Mouse (Mus musculus) frontal cortex, adult (tissue): ENCODE data around the gene Grb2.

ENCODE experiments used
- ATAC-seq: cut with Nextera tagmentation; 2 replicates; pipeline ENCODE4 v1.9.2; 2017; ENCODE audit warnings: mild to moderate bottlenecking, moderate library complexity, mixed read lengths; ENCODE audit not compliant: low TSS enrichment

Grb2 gene

DNA sequence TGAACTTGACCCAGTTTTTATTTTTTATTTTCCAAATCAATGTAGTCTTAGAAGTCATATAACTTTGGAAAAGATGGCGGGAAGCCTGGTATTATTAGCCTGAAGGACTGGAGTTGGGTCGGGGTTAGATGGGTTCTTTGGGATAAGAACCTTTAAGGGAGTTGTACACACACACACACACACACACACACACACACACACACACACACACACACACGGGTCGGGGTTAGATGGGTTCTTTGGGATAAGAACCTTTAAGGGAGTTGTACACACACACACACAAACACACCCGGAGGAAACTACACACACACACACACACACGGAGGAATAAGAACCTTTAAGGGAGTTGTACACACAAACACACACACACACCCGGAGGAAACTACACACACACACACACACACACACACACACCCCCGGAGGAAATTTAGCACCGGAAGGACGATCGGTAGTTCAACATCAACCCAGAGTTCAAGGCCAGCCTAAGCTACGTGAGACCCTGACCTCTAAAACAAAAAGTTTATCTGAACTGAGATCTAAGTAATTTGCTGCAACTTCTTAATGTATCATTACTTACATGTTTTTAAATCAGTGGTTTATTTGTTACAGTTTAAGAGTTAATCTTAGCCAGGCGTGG is 79.8 kb downstream of the Grb2 start:
- no peak for ATAC-seq

DNA sequence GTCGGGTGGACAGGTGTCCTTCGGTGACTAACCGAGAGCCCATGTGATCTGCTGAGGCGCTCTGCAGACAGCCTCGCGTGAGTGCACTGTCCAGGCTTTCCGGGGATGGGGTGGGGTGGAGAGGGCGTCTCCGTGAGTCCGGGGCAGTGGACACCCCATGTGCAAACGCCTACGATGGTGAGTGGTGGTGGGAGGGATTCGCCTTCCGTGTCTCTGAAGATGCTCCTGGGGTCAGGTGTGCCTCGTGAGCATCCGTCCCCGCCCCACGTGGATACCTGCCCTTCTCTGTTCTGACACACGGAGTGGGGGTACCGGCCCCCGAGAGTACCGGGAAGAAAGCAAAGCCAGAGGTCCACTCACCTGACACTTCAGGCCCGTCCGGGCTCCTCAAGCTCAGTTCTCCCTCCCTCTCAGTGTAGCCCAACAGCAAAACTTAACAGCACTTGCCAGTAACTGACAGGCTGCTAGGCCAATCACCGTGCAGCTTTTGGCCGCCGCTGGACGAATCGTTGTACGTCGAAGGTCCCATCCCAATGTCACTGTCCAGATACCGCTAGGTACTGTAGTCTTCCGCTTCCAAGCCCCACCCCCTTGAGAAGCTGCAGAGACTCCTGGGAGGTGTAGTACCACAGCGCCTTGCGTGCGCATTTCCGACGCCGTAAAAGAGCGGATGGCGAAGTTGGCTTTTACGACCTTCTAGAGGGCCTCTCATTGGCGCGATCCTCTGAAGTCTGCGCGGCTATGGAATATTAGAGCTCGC is 80.5 kb downstream of the Grb2 start, which contains the start of gene Slc25a19:
TSS of gene Slc25a19 (minus strand) at position 591 of the 760 bp plus-strand sequence.
- ATAC-seq: peak; percentile 98

DNA sequence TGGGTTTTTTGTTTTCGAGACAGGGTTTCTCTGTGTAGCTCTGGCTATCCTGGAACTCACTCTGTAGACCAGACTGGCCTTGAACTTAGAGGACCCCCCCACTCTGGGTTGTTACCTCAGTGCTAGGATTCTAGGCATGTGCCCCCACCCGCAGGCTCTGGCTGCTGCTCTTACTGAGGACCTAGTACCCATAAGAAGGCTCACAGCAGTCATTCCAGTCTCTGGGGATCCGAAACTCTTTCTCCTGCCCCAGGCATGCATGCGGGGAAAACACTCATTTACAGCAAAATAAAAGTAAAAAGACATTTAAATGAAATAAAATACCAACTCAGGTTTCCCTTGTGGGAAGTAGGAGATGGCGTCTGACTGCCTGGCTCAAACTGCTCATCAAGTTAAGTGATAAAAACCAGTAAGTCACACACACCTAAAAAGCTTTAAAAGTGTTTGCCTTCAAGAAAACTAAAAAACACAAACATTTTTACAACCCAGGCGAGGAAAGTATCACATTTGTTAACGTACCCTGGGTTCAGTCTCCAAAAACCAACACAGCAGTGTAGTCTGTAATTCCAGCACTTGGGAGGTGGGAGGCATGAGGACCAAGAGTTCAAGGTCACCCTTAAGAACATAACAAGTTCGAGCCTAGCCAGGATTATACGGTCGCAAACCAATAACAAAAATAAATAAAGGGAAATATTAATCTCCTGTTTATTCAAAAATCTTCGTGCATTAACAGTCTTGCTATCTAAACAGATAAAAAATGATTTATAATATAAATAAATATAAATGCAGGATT is 81.4 kb downstream of the Grb2 start:
- no peak for ATAC-seq

DNA sequence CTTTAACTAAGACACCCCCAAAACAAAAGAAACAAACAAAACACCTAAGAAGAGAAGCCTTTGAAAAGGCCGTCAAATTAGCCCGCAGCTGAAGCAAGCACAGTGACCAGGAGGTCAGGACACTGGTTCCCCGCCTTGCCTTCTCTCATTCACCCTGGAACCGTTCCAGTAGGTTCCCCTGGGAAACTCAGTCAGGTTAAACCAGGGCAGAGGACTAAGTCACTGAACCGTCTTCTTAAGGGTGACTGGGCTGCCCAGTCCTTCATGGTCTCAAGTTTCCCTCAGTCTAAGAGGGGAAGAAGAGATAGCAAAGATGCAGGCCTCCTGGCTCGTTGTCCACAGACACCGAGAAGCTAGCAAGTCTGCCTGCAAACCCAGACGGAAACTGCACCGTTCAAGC is 82.5 kb downstream of the Grb2 start:
- ATAC-seq: no peak

DNA sequence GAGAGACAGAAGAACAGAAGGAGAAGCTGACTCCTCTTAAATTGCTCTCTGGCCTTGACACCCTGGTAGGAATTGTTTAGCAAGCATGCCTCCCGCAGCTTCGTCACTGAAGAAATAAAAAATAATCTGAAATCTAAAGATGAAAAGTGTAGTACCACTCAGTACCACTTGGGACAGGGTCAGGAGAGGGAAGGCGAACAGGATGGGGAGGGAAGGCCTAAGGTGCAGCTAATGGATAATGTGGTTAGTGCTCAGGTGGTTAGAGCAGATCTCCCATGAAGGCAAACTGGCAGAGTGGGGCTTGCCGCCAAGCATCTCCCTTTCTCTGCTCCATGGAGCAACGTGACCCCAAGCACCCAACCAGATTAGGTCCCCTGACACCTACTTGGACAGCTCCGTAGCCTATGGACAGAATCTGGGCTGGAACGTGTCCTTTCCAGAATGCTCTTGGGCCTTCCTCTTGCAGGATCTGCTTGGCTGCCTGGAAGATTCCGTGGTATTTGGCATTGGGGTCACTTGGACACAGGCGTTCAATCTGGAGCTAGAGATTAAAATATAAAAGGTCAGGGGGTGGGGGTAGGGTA is 84.8 kb downstream of the Grb2 start:
- no peak for ATAC-seq

DNA sequence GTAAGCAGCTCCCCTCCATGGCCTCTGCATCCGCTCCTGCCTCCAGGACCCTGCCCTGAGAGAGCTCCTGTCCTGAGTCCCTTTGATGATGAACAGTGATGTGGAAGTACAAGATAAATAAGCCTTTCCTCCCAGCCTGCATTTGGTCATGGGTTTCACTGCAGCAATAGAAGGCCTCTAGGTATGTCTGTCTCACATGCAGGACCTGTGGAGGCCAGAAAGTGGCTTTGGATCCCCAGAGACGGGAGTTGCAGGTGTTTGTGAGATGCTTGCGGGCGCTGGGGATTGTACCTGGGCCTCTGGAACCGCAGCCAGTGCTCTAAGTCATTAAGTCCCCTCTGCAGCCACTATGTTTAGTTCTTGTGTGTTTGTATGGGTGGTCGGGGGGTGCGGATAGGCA is 88.4 kb downstream of the Grb2 start:
- ATAC-seq: no peak

DNA sequence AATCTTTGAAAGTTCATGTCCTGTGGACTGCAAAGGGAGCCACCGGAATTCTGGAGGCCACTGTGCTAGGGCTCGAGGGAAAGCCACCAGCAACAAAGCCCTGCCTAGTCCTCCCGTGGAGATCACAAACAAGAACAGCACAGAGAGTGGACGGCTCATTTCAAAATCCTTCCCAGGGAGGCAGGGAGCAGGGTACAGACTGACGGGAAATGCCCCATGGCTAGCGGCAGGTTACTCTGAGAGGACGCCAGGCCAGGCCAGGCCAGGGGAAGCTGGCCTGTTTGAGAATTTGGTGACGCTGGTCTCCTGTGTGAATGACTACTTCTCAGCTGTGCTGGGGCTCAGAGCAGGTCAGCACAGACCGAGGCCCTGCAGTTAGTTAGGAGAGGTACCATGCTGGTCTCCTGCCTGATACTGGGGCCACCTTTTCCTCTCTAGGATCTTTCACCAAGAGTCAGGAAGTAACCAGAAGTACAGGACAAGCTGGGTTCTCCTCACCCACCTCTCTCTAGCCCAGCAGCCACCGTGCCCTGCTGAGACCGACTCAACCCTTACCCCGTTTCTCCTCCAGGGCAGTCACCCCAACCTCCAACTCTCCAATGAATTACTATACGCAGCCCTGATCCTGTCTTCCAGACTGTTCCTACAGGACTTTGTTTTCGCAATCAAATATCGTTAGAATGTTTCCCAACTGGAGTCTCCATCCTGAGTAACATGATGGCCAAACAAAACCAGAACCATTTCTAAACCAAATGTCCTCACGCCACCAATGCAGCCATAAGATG is 89.5 kb downstream of the Grb2 start:
- ATAC-seq: no peak

DNA sequence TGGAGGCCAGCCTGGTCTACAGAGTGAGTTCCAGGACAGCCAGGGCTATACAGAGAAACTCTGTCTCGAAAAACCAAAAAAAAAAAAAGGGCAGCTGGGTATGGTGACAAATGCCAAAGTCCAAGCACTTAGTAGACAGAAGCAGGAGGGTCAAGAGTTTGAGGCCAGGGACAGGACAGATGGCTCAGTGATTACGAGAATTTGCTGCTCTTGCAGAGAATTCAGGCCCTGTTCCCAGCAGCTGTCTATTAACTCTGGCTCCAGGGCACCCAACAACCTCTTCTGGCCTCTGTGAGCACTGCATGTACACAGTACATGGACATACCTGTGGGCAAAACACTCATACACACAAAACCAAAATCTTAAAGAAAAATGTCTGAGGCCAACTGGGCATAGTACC is 90.4 kb downstream of the Grb2 start:
- ATAC-seq: no peak

DNA sequence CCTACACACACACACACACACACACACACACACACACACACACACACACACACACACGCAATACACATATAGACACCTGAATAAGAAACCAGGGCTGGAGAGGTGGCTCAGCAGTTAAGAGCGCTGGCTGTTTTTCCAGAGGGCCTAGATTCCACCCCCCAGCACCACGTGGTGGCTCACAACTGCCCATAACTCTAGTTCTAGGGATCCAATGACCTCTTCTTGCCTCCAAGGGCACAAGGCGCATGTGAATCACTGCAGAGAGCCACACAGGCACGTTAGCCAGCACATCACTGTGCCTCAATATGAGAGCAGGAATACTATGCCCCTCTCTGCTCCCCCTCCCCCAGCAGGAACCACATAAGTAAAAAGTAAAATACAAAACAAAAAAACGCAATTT is 91.5 kb downstream of the Grb2 start:
- ATAC-seq: no peak

DNA sequence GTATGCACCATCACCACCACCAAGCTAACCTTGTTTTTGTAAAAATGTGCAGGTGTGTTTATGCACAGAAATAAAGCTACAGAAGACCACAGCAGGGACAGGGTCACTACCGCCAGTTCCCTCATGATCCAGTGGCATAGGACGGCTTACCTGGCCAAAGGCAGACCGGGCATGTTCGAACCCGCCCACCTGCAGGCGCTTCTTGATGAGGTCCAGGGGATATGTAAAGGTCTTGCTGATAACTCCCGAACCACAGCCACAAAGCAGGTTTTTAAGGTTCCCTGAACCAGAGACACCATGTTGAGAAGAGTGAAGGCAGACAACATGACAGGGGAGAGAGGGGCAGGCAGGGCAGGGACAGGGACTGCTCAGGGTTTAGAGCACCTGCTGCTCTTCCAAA is 92.0 kb downstream of the Grb2 start:
- no peak for ATAC-seq

DNA sequence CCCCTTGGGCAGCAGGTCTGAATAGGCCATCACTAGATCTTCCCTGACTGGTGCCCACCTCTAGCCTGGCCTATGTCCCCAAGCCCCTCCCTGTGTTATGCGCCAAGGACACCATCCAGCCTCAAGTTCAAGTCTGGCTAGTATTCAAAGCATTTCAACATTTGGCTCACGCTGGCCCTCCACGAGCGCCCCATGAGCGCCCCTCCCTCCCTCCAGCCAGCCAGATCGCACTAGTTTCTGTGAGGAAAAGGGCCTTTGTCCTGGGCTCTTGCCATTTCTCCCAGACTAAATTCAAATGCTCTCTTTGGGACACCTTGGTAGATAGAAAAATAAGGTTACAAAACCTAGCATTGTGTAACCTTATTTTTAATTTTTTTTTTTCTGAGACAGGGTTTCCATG is 92.5 kb downstream of the Grb2 start:
- no peak for ATAC-seq

DNA sequence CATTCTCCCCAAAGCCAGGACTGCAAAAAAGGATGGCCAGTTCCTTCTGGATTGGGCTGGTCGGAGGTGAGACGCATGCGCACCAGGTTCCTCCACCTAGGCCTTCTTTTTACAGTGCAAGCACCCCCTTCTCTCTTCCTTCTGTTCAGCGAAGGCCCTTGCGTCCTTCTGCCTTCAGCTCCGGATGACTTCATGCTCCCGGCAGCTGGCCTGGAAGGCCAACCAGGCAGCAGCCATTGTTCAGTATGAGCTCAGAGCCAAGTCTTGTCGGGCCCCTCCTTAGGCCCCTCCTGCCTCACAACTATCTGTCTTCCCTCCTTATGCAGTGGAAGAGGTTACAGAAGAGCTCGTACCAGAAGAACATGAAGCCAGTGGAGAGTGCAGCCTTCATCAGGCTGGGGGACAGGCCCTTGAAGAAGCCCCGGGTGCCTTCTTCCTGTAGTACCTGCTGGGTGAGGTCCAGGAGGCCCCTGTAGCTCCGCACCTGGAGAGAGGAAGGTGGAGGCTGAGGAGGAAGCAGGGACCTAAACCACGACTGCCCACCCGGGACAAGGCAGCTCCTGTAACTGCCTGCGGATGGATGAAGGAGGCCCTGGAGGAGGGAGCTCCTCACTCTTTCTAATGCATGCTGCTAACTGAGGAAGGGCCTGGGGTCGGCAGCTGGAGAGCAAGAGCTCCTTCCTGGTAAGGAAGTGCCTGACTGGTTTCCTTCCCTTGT is 93.1 kb downstream of the Grb2 start:
- no peak for ATAC-seq

DNA sequence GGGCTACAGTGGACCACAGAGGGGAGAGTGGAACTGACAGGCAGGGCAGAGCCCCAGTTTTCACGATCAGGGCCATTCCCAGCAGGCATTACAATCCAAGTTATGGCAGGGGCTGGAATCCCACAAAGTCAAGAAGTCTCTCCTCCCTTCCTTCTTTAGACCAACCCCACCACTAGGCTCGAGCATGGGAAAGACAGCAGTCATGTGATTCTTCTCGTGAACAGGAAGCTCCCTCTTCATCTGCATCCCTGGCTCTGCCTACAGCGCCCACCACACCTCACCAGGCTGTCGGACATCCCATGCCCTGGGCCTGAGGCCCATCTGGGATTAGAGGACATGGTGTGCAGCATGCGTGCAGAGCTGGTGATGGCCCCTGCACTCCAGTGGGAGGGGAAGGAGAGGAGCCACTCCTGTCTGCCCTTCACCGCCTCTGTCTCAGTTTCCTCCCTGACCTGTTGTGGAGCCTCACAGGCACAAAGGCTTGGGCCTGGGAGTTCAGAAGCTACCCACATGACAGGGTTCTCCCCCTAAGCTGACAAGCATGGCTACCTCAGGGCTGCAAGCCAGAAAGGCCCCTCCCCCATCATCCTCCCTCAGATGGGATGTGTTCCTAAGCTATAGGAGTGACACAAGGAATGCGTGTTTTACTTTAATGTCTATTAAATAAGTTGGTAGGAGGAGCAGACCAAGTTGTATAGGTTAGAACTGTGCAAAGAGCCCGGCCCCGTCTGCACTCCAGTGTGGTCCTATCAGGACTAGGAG is 93.9 kb downstream of the Grb2 start:
- ATAC-seq: no peak

DNA sequence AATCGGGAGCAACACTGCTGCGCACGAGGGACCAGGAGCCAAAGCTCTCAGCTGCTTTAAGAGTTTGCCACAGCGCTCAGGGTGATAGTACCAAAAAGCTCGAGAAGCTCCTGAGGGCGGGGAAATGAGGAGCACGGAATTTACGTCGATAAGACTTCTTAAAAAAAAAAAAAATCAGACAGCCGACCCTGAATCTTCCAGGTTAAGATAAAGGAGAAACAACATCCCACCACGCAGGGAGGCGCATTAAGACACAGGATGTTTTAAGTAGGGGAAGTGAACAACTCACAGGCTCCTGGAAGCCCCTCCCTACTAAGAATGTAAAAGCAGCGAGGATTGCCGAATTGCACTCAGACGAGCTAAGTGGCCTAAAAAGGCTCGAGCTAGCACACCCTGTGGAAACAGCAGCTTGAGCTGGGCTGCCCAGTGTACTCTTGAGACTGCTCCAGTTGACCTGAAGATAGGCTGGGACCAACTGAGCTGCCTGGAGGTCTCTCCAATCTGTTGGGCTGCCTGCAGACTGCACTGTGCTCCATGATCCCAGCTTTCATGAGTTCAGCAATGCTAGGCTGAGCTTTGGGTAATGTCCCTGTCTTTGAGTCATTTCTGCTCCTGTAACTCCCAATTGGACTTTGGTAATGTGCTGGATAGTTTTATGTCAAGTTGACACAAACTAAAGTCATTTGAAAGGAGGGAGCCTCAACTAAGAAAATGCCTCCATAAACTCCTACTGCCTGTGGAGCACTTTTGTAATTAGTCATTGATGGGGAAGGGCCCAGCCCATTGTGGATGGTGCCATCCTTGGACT is 95.1 kb downstream of the Grb2 start:
- no peak for ATAC-seq

DNA sequence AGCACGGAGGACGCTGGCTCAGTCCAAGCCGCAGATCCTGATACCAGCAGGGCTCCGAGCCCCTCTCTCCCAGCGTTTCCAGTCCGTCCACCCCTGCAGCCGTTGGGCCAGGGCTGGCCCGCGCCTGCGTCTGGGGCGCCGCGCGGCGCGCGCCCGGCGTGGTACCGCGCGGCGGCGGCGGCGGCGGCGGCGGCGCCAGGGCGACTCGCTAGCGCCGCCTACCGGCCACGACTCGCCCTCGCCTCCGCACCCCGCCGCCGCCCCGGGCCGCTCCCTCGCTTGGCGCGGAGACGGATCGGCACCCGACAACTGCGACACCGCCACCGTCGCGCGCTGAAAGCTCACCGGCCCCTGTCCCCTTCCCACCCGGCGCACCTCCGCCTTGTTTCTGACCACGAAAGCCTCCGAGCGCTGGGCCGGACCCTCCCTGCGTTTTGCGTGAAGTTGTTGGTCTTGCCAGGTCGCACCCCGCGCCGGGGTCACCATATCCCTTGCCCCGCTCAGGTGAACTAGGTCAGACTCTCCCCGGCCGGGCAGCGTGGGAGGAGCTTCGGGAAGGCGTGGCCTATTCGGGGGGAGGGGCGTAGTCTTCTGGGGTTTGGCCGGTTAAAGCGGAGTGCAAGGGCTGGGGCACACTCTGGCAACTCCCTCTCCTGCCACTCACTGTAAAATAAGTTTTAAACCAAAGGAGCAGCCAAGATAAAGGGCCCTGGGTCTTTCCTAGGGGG is 95.8 kb downstream of the Grb2 start, which contains the start of gene Mif4gd:
TSS of gene Mif4gd (minus strand) at position 560 of the 728 bp plus-strand sequence.
- peak; percentile 58 for ATAC-seq

DNA sequence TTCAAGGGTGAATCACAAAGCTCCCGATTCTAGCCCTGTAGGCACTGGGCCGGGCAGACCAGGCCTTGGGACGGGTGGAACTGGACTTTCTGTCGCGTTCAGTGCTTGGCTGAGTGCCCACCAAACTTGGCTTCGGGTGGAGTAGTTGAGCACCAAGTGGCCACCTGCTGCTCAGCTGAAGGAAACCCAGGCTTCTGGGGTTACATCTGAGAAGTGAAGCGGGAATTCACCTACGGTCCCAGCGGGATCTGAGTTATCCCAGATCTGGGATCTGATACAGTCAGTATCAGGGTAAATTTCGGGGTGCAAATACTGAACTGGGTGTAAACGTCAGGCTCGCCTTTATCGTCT is 96.4 kb downstream of the Grb2 start:
- no peak; the same call in none of the 2 replicates for ATAC-seq

DNA sequence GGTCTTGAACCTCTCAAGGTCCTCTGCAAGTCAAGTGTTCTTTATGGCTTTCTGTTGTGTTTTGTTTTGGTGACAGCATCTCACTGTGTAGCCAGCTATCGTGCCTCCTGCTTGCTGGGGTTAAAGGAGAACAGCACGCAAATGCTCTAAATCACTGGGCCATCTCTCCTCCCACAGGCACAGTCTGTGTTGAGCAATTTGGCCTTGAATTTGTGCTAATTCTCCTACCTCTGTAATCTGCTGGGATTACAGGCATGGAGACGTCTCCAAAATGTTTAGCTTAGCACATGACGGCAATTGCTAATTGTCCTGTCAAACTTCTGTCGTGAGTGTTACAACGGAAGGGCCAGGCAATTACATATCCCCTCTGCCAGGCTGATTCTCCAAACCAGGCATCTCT is 97.2 kb downstream of the Grb2 start:
- no peak for ATAC-seq

DNA sequence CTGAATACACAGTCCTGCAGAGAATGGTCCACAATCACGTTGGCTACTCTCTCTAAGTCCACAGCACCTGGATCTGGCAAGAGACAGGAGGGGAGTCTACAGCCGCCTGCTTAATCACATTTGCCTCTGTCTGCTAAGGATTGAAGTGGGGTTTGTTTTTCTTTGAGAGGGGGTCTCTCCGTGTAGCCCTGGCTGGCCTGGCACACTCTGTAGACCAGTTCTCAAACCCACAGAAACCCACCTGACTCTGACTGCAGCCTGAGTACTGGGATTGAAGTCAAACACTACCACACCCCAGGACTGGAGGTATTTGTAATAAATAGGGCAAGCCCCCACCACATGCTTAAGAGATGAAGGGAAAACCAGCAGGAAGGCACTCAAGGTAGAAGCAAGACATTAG is 98.8 kb downstream of the Grb2 start:
- ATAC-seq: no peak
